Mouse (Mus musculus): ENCODE measurements at regions not wholly inside any gene's neighbourhood (a gene's known extent, or its start where the extent isn't known, plus 50 kb on each side); places are given as distances from the start of the nearest gene placed in this dataset.
A peak's percentile ranks its signal among the peaks of the same experiment; 100 is the strongest.

- no peaks in the 10 kb centered on the region for H3K27me3 ChIP-seq (replicated peaks; ENCODE audit: low read depth, poor library complexity, severe bottlenecking)
- no peaks in the 10 kb centered on the region for H3K4me1 ChIP-seq
- no peak for DNase-seq (ENCODE audit: low spot score)
- no peaks in the 10 kb centered on the region for H3K9me3 ChIP-seq
- 87% methylated on average over 5 of the region's 5 CpGs for WGBS
- H3K27ac ChIP-seq (replicated peaks) = no peak overlapping the region
- no peaks in the 10 kb centered on the region for H3K36me3 ChIP-seq (replicated peaks)
- H3K4me3 ChIP-seq = no peak overlapping the region
Measured at GRCm38 (mm10) chr7:135946071-135946646, 230.0 kb upstream of the Mki67 start.

GRCm38 (mm10) chr7:135961026-135961425 is 244.9 kb upstream of the Mki67 start:
- no peak overlapping the region for H3K27ac ChIP-seq (replicated peaks)
- no peaks in the 10 kb centered on the region for H3K27me3 ChIP-seq (replicated peaks; ENCODE audit: low read depth, poor library complexity, severe bottlenecking)
- no peak overlapping the region for H3K4me3 ChIP-seq
- DNase-seq (ENCODE audit: low spot score) = no peak
- 91% methylated on average over 8 of the region's 8 CpGs for WGBS
- no peaks in the 10 kb centered on the region for H3K9me3 ChIP-seq
- H3K4me1 ChIP-seq = peaks cover 9% of the 10 kb centered on the region
- no peaks in the 10 kb centered on the region for H3K36me3 ChIP-seq (replicated peaks)

GRCm38 (mm10) chr7:135965528-135965927 is 249.4 kb upstream of the Mki67 start:
- Histone ChIP-seq H3K27ac (replicated peaks) (0 out of 2 replicates have a peak overlapping the region, but pooled peaks have one; percentile 32), H3K36me3 (replicated peaks) (no peaks in the 10 kb centered on the region), H3K9me3 (no peaks in the 10 kb centered on the region), H3K4me3 (no peak overlapping the region), H3K27me3 (replicated peaks; ENCODE audit: low read depth, poor library complexity, severe bottlenecking) (no peaks in the 10 kb centered on the region), H3K4me1 (peaks cover 13% of the 10 kb centered on the region)
- no peak for DNase-seq (ENCODE audit: low spot score)
- 74% methylated on average over 6 of the region's 6 CpGs for WGBS

DNA sequence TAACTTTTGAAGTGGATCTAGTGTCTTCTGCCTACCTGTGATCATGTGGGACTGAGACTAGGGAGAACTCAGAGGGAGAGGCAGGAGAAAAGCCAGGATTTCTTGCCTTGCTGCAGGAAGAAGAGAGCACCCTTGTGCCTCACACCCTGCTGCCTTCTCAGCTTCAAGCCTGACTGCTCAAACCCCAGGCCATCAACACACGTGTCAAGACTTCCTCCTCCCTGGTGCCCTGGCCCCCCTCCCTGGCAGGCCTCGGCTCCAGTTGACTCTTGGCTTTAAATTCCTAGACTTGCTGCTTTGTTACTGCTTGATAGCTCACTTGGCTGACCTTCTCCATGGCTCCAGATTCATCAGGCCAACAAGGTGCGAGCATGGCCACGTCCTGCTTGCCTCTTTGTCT is 250.1 kb upstream of the Mki67 start:
- WGBS = 52% methylated on average over 4 of the region's 4 CpGs

DNA sequence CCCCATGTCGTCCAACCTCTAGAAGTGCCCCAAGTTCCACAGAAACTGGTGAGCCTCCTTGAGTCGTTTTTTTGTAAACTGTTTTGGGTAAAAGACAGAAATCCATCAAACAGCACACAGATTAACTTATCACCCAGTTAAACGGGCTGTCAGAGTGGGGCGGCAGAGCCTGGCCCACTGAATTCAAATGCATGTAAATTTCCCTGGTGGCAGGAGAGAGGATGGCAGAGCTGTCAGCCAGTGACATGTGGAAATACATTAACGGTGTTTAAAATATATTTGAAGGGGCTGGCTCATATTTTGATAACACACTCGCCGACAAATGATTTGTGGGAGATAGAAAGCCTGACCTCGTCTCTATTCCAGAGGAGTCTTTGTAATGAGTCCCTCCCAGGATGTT is 252.5 kb upstream of the Mki67 start:
- no peak for DNase-seq (ENCODE audit: low spot score)
- Histone ChIP-seq H3K4me3 (no peak overlapping the region), H3K9me3 (no peaks in the 10 kb centered on the region), H3K4me1 (peaks cover 13% of the 10 kb centered on the region), H3K36me3 (replicated peaks) (no peaks in the 10 kb centered on the region), H3K27me3 (replicated peaks; ENCODE audit: low read depth, poor library complexity, severe bottlenecking) (no peaks in the 10 kb centered on the region), H3K27ac (replicated peaks) (no peak overlapping the region)
- WGBS = 76% methylated on average over 8 of the region's 8 CpGs

More for the DNA sequence above, 250.1 kb upstream of the Mki67 start:
- H3K9me3 ChIP-seq = no peaks in the 10 kb centered on the region
- H3K4me3 ChIP-seq = no peak overlapping the region
- H3K27me3 ChIP-seq (replicated peaks; ENCODE audit: low read depth, poor library complexity, severe bottlenecking) = no peaks in the 10 kb centered on the region
- peak overlapping the region; percentile 32 for H3K27ac ChIP-seq (replicated peaks)
- no peaks in the 10 kb centered on the region for H3K36me3 ChIP-seq (replicated peaks)
- peaks cover 13% of the 10 kb centered on the region for H3K4me1 ChIP-seq
- DNase-seq (ENCODE audit: low spot score) = no peak

DNA sequence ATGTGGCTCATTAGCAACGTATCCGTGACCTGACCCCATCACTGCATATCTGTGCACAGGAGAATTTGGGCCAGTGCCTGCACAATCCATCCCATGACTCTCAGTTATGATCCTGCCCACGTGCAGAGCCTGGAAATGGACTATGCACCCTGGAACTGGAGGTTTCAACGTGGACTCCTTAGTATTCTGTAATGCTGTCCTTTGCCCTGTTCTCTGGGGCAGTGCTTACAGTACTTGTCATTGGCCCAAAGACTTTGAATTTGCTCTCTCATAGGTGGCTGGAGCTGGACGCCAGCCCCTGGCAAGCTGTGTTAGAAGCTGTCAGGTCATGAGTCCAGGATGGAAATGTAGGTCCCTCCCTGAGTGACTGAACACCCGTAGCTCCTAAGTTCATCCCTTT is 269.9 kb upstream of the Mki67 start:
- H3K27me3 ChIP-seq (replicated peaks; ENCODE audit: low read depth, poor library complexity, severe bottlenecking) = peaks cover 5% of the 10 kb centered on the region; the same call in 1 of the 2 replicates
- DNase-seq (ENCODE audit: low spot score) = no peak
- no peaks in the 10 kb centered on the region for H3K36me3 ChIP-seq (replicated peaks)

DNA sequence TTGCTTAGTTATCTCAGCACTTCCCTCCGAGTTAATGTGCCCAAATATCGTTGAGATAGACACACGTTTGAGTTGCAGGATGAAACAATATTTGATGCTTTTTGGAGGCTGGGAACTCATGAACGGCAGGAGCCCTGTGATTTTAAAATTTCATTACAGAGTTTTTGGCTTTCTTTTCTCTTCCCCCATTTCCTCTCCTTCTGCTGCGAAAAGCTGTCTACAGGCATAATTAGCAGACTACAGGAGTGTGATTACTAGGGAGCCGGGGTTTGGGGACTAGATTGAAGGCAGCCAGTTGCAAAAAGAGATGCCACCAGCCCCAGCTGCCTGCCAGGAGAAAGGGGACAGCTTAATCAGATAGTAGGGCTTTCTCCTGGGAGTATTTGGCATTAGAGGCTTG is 274.2 kb upstream of the Mki67 start:
- 76% methylated on average over 6 of the region's 6 CpGs for WGBS
- no peaks in the 10 kb centered on the region for H3K9me3 ChIP-seq
- H3K4me1 ChIP-seq = peaks cover 9% of the 10 kb centered on the region
- no peak for DNase-seq (ENCODE audit: low spot score)
- no peaks in the 10 kb centered on the region for H3K36me3 ChIP-seq (replicated peaks)
- no peak overlapping the region for H3K4me3 ChIP-seq
- H3K27me3 ChIP-seq (replicated peaks; ENCODE audit: low read depth, poor library complexity, severe bottlenecking) = peaks cover 12% of the 10 kb centered on the region; the same call in 1 of the 2 replicates
- no peak overlapping the region; the same call in 1 of the 2 replicates for H3K27ac ChIP-seq (replicated peaks)

More for the DNA sequence above, 269.9 kb upstream of the Mki67 start:
- WGBS = 77% methylated on average over 6 of the region's 6 CpGs
- H3K4me1 ChIP-seq = peaks cover 23% of the 10 kb centered on the region
- no peak overlapping the region for H3K27ac ChIP-seq (replicated peaks)
- H3K9me3 ChIP-seq = no peaks in the 10 kb centered on the region
- no peak overlapping the region for H3K4me3 ChIP-seq

GRCm38 (mm10) chr7:135996896-135997295 is 280.7 kb upstream of the Mki67 start:
- Histone ChIP-seq H3K4me1 (peaks cover 42% of the 10 kb centered on the region), H3K27ac (replicated peaks) (peak overlapping the region; percentile 51; the same call in 1 of the 2 replicates), H3K27me3 (replicated peaks; ENCODE audit: low read depth, poor library complexity, severe bottlenecking) (peaks cover 17% of the 10 kb centered on the region), H3K4me3 (no peak overlapping the region), H3K36me3 (replicated peaks) (no peaks in the 10 kb centered on the region), H3K9me3 (no peaks in the 10 kb centered on the region)
- no peak for DNase-seq (ENCODE audit: low spot score)
- 84% methylated on average over 10 of the region's 10 CpGs for WGBS

DNA sequence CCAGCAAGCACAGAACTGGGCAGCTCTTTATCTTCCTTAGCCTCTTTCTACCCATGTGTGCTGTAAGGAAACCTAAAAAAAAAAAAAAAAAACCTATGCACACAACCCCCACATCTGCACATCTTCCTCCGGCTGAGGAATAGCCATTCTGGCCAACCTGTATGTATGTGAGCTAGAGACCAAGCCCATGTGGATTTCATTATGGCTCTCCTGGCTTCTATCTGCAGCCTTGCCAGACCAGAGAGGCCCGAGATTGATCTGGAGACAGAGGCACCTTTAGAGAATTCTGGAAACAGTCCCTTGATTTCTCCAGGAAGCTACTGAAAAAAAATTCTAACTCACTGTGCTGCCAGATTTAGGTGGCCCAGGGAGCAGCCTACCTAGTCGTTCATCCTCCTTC is 281.5 kb upstream of the Mki67 start:
- WGBS = 53% methylated on average over 3 of the region's 3 CpGs
- H3K27me3 ChIP-seq (replicated peaks; ENCODE audit: low read depth, poor library complexity, severe bottlenecking) = peaks cover 13% of the 10 kb centered on the region
- no peaks in the 10 kb centered on the region for H3K9me3 ChIP-seq
- H3K4me1 ChIP-seq = peaks cover 49% of the 10 kb centered on the region
- no peak overlapping the region for H3K4me3 ChIP-seq
- DNase-seq (ENCODE audit: low spot score) = peak; percentile 42
- no peaks in the 10 kb centered on the region for H3K36me3 ChIP-seq (replicated peaks)
- H3K27ac ChIP-seq (replicated peaks) = peak overlapping the region; percentile 63; the same call in 1 of the 2 replicates

DNA sequence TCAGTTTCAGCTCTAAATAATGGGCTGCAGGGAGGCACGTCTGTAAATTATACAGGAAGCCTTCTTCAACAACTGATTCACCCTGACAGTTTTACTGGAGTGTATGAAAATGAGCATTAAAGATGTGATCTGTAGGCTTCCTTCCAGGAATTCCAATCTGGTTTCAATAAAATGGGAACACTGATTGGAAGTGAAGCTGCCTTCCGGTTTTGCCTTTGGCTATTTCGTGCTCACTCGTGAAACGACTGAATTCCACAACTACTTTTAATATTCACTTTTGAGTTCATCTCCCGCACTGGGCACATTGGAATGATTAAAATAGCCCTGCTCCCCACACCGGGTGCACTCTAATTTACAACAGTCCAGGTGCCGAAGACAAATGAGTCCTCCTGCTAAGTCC is 286.2 kb upstream of the Mki67 start:
- H3K9me3 ChIP-seq = no peaks in the 10 kb centered on the region
- H3K4me1 ChIP-seq = peaks cover 57% of the 10 kb centered on the region
- H3K27me3 ChIP-seq (replicated peaks; ENCODE audit: low read depth, poor library complexity, severe bottlenecking) = peaks cover 23% of the 10 kb centered on the region
- no peaks in the 10 kb centered on the region for H3K36me3 ChIP-seq (replicated peaks)
- peak overlapping the region; percentile 77 for H3K27ac ChIP-seq (replicated peaks)
- WGBS = 40% methylated on average over 8 of the region's 8 CpGs
- H3K4me3 ChIP-seq = no peak overlapping the region
- peak; percentile 67 for DNase-seq (ENCODE audit: low spot score)

DNA sequence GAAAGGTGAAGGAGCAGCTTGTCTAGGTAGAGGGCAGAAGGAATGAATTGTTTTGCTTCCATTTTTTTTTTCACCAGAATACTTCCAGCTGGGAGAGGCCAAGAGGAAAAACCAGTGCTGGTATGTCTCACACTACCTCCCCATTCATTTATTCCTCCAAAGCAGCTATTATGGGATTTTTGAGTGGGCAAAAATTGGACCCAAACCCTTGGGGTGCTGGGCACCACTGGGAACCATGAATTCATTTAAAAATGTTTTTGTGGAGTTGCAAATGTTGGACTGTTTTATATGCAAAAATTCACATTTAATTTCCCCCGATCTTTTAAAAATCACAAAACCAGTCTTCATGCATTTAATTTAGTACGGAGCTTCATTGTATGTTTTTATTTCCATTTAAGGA is 287.1 kb upstream of the Mki67 start:
- no peaks in the 10 kb centered on the region for H3K9me3 ChIP-seq
- no peaks in the 10 kb centered on the region for H3K36me3 ChIP-seq (replicated peaks)
- WGBS = 90% methylated on average over 2 of the region's 2 CpGs
- peaks cover 32% of the 10 kb centered on the region for H3K27me3 ChIP-seq (replicated peaks; ENCODE audit: low read depth, poor library complexity, severe bottlenecking)
- peak overlapping the region; percentile 76; the same call in 1 of the 2 replicates for H3K27ac ChIP-seq (replicated peaks)
- H3K4me3 ChIP-seq = no peak overlapping the region
- H3K4me1 ChIP-seq = peaks cover 57% of the 10 kb centered on the region
- no peak for DNase-seq (ENCODE audit: low spot score)

DNA sequence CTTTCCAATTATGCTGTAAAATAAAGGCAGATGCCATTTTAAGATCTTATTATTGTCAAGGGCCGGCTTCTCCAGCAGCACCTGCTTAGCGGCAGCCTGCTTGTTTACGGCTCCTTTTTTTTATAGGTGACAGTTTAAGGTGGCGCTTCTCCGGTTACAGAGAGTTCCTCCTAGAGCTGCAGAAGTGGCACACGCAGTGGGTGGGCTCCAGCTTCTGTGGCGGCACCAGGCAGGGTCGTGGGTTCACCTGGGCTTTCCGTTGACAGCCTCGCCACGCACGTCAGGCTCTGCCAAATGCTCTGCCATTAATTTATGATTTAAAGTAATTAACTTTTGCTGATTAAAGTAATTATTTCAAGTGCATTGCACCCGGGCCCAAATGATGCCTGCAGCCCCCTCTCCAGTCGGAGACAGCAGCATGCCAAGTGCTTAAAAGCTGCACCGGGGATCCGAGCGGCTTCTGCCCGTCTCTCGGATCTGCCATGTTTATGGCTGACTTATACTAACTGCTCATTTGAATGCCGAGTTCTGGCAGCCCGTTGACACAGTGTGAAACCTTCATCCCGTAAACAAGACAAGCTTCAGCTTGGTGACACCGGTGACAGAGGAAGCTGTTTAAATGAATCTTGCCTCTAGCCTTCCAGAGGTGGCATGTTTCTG is 291.8 kb upstream of the Mki67 start:
- no peak for DNase-seq (ENCODE audit: low spot score)
- Histone ChIP-seq H3K4me3 (peak overlapping the region; percentile 31; the same call in 1 of the 2 replicates), H3K4me1 (peaks cover 30% of the 10 kb centered on the region), H3K9me3 (no peaks in the 10 kb centered on the region; the same call in 1 of the 2 replicates), H3K36me3 (replicated peaks) (no peaks in the 10 kb centered on the region), H3K27me3 (replicated peaks; ENCODE audit: low read depth, poor library complexity, severe bottlenecking) (peaks cover 39% of the 10 kb centered on the region), H3K27ac (replicated peaks) (peak overlapping the region; percentile 37; the same call in 1 of the 2 replicates)
- WGBS = 37% methylated on average over 23 of the region's 23 CpGs

DNA sequence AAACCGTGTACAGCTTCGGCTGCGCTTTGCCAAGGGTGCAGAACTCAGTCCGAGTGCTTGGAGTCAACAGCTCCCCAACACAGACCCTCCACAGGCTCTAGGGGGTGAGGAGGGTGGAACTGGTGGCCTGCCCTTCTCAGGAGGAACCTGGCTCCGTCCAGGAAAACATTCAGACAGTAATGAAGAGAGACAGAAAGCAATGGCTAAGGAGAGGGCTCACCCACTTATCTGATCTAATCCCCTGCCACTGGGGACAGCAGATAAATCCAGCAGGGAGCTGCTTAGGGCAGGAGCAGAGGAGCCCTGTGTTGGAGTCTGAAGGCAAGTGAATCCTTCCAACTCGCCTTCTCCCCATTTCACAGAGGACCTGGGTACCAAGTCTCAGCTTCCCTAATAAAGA is 292.3 kb upstream of the Mki67 start:
- Histone ChIP-seq H3K27me3 (replicated peaks; ENCODE audit: low read depth, poor library complexity, severe bottlenecking) (peaks cover 39% of the 10 kb centered on the region), H3K4me3 (peak overlapping the region; percentile 31; the same call in 1 of the 2 replicates), H3K36me3 (replicated peaks) (no peaks in the 10 kb centered on the region), H3K4me1 (peaks cover 24% of the 10 kb centered on the region), H3K27ac (replicated peaks) (peak overlapping the region; percentile 37; the same call in 1 of the 2 replicates), H3K9me3 (no peaks in the 10 kb centered on the region; the same call in 1 of the 2 replicates)
- DNase-seq (ENCODE audit: low spot score) = no peak
- WGBS = 52% methylated on average over 6 of the region's 6 CpGs
